Mouse (Mus musculus) bone marrow, adult 2 months (tissue): ENCODE measurements around the gene Rcan1.

Experiments used
- CTCF ChIP-seq: fragments of 200-500 bp; IDR thresholded peaks from 2 replicates; pipeline ENCODE4 v1.5.1; 2011; ENCODE audit warnings: low read length, control low read depth; ENCODE audit not compliant: control insufficient read depth, insufficient read depth
- POLR2A ChIP-seq: fragments of 200-500 bp; IDR thresholded peaks from 2 replicates; pipeline ENCODE4 v1.6.1; 2011; ENCODE audit warnings: low read depth, mild to moderate bottlenecking, control low read depth, low read length, borderline replicate concordance; ENCODE audit not compliant: control insufficient read depth

GRCm38 (mm10) chr16:92359229-92359628, 111.4 kb downstream of the Rcan1 start, which contains the start of gene Kcne1:
- TF ChIP-seq CTCF (no peak), POLR2A (no peak)
